Mouse (Mus musculus): ENCODE results near the gene Mex3a.

Mex3a gene

DNA sequence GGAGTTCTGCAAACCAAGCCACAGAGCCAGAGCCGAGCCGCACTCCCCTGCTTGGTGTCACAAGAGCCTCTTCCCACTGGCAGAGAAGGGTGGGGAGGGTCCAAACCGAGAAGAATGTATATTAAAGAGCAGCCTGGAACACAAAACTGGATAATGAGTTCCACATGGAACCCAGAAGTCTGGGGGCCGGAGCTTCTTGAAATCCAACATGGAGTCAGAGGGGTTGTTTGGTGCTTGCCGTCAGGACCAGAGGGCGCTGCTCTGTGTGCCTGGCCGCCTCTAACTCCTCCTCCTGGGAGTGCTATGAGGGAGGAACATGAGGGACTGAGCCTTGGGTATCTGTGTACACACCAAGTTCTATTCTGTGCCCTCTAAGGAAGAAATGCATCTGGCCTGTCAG is 26.4 kb upstream of the Mex3a start:
- no peak for DNase-seq (ENCODE audit: low read depth)

DNA sequence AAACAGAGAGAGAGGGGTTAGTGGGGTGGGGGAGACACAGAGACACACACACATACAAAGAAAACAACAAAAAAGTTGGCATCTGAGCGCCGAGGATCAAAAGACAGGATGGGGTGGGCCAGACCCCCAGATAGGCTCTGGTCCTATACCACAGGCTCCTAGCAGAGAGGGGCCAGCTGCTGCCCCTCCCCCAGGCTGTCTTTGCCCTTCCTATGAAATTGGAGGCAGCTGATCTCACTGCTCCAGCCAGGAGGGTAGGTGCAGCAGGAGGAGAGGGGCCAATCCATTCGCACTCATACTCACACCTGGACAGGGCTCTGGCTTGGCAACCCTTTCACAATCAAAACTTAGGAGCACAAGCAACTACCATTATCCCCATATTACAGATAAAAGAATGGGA is 22.9 kb upstream of the Mex3a start:
- DNase-seq (ENCODE audit: low read depth) = no peak

DNA sequence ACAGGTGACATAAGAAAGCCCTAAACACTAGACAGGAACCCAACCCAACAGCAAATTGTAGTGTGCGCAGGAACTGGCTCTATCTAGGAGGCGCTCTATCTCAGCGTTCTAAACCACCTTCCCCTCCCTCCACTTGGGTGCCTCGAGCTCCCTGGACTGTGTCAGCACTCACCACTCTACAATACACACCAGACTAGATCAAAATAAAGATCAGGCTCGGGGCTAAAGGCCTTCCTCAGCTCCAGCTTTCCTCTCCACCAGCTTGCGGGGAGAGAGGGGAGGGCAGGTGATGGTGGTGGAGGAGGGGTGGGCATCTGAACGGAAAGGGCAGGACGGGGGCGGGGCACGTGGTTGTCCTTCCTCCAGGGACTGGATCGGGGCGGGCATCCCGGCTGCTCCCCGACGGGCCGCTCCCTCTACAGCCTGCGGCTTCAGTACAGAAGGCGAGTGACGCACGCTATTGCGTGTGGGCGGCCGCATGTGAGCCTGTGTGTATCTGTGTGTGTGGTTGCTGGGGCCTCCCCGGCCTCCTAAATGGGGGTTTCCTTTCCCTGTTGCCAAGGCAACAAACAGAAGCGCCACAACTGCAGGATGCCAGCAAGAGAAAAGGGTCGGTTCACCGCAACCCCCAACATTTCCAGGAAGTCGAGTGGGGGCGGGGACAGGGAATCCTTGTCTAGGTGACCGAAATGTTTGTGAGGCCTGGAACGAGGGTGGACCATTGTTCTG is 22.3 kb upstream of the Mex3a start, which contains the start of gene Lmna:
Gene Lmna, minus strand, starts transcription at position 265 of the 729 bp plus-strand sequence.
- peak; percentile 98 for DNase-seq (ENCODE audit: low read depth)

GRCm38 (mm10) chr3:88510421-88511289 is 21.5 kb upstream of the Mex3a start:
- DNase-seq (ENCODE audit: low read depth) = no peak

DNA sequence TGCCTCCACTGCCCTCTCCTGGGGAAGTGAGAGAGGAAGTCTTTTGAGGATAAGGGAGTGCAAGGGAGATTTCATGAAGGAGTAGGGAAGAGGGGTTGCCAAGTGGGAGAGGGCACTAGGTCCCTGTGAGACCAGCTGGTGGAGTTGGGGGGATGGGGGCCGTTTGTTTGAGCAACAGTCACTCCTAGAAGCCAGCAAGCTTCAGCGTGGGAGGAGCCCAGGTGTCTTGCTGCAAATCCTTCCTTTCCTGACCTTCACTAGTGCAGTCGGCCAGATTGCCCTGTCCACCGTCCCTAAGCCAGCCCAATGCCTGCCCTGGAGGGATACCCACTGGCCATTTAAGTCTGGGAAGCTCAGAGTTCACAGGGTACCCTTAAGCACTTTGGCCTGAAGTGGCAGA is 20.6 kb upstream of the Mex3a start:
- no peak for DNase-seq (ENCODE audit: low read depth)

- peak; percentile 84 for DNase-seq (ENCODE audit: low read depth)
These were observed 19.9 kb upstream of the Mex3a start for GRCm38 (mm10) chr3:88512141-88512895.

DNA sequence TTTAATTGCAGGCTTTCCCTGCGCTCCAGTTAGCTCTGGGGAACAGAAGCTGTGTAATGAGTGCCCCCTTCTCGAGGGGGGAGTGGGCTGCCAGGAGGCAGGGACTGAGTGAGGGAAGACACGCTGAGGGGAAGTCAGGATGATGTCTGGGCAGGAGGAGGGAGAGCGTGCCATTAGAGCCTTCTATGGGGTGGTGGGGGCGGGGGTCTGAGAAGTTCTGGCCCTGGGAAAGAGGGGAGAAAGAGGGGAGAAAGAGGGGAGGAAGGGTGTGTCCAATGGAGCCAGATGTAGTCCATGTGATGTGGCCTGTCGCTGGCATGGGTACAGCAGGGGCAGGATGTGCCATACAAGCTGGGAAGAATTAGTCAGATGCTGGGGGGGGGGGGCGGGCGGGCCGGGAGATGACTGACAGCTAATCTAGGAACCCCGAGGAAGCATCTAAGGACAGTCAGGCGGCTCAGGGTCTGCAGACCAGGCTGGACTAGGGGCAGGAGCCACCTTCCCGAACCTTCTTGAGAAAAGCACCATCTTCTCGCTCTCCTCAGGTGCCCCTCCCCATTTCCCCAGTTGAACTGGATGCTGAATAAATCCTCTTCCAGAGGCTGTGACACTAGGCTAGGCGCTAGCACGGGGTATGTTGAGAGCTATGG is 19.2 kb upstream of the Mex3a start:
- peak; percentile 95 for DNase-seq (ENCODE audit: low read depth)

DNA sequence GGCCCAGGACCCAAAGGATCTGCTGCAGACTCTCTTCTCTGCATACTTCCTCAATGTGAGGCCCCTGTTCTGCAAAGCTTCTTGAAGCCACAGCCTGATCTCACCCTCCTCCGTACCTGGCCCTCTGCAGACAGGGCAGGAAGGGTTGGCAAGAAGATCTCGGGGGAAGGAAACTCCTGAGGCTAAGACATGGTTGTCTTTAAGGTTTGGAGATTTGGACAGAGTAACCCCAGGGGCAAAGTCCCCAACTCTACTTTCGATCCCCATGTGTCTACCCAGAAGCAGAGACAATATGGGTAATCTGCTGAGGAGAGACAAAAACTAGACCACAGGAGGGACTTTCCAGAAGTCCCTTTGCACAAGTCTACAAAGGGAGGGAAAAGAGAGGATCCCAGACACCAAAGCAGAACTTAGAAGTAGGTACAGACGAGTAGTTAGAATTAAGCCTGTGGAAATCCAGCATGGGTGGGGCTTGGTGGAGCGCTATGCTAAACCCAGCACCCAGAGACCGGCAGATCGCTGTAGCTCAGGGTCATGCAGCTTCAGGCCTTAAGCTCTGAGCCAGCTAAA is 18.6 kb upstream of the Mex3a start:
- no peak for DNase-seq (ENCODE audit: low read depth)

DNA sequence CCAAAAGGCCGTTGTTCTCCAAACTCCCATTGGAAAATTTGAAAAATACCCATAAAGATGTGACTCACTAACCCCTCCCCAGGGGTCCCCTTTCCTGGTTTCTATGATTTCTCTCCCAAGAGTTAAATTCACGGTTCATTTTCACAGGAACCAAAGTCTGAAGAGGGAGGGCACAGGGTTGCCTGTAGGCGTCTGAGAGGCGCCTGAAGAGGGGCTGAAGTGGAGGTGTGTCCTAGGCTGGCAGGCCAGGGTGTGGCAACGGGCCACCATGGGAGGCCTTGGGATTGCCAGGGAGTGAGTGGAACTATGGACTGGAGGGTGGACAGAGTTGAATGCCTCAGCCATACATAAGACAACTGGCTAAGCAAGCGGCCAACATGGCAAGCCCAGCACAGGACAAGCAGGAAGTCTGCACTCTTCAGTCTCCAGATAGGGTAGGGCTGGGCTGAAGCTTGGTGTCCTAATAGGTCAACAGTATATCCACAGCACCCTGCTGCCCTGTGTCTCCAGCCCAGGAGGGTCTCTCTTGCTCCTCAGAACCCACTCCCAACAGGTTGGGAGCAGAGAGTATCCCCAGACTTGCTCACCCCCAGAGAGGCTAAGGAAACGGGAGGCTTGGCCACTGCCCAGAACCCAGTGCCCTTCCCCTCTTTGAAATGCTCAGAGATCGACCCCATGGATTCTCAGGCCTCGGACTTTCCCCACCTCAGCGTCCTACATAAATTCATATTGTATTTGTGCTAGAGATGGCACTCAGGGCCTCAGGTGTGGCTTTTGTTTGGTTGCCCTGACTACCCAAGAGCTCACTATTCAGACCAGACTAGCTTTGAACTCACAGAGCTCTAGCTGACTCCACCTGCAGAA is 17.7 kb upstream of the Mex3a start:
- DNase-seq (ENCODE audit: low read depth) = peak; percentile 78

GRCm38 (mm10) chr3:88515095-88515386 is 17.2 kb upstream of the Mex3a start:
- no peak for DNase-seq (ENCODE audit: low read depth)

GRCm38 (mm10) chr3:88516407-88516806 is 15.8 kb upstream of the Mex3a start:
- DNase-seq (ENCODE audit: low read depth) = peak; percentile 66

GRCm38 (mm10) chr3:88518411-88518810 is 13.8 kb upstream of the Mex3a start:
- DNase-seq (ENCODE audit: low read depth) = no peak

DNA sequence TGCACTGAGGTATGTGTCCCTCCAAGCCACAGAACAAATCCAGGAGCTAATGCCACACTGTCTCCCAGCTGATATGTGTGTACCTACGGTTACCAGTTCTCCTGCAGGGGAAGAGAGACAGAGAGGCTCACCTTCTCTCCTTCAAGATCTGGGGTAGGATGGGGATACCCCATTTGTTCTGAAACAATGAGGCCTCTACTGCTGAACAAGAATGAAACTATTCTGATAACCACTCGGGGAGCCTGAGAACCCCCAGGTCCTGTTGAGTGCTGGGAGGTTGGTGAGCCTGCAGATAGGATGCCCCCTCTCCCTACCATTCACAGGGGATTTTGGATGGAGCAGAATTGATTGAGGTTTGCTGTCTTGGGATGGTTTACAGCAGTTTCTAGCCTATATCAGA is 12.1 kb upstream of the Mex3a start:
- no peak for DNase-seq (ENCODE audit: low read depth)

DNA sequence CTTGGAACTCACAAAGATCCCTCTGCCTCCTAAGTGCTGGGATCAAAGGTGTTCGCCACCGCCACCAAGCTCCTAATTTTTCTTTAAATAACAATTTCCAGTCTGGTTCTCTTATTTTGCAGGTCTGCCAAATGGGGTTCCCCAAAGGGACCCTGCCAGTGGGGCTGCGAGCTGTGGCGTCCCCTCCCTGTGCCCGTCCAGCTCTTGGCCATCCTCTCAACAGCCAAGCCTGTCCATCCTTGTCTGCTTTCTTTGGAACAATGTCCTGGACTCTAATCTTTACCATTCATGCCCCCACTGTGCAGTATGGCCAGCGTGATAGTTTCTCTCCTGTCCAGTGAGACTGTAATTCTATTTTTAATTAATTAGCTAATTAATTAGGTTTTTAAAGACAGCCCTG is 11.0 kb upstream of the Mex3a start:
- no peak for DNase-seq (ENCODE audit: low read depth)

GRCm38 (mm10) chr3:88521803-88522331 is 10.3 kb upstream of the Mex3a start:
- peak; percentile 91 for DNase-seq (ENCODE audit: low read depth)

- no peak for DNase-seq (ENCODE audit: low read depth)
These were observed 9.2 kb upstream of the Mex3a start for GRCm38 (mm10) chr3:88523027-88523426.

- DNase-seq (ENCODE audit: low read depth) = no peak
These were observed 7.2 kb upstream of the Mex3a start for GRCm38 (mm10) chr3:88525021-88525420.

- peak; percentile 96 for DNase-seq (ENCODE audit: low read depth)
These were observed 5.8 kb upstream of the Mex3a start for GRCm38 (mm10) chr3:88526157-88527131.

- DNase-seq (ENCODE audit: low read depth) = no peak
These were observed 4.6 kb upstream of the Mex3a start for GRCm38 (mm10) chr3:88527565-88527964.

Measured in NIH3T3 (cell line).